Mouse (Mus musculus) cortical plate, adult 2 months (tissue): ENCODE data around the gene Celf2.

Source experiments
- CTCF ChIP-seq: fragments of 200-500 bp; IDR thresholded peaks from 2 replicates; pipeline ENCODE4 v1.5.1; 2011; ENCODE audit warnings: mild to moderate bottlenecking, control low read depth, low read length; ENCODE audit not compliant: insufficient read depth; ENCODE audit errors: extremely low read depth
- POLR2A ChIP-seq: fragments of 200-500 bp; IDR thresholded peaks from 2 replicates; pipeline ENCODE4 v1.6.1; 2011; ENCODE audit warnings: mild to moderate bottlenecking, low read length, control low read depth; ENCODE audit not compliant: insufficient read depth; ENCODE audit errors: extremely low read depth

DNA sequence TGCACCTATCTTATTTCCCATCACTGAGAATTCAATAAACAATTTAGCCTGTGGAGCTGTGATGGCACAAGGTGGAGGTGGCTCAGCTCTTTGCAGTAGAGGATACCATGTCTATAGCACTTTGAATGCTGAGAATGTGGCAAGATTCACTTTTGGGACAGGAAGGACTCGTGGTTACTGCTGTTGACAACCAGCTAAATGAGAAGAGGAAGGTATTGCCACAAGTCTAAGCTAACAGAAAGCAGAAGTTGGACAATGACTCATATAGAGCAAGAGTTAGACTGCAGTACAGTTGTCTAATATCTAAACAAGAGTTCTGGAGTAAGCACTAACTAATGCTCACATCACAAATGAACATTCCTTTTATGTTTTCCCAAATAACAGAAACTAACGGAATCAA lies 785.8 kb downstream of the Celf2 start:
- TF ChIP-seq POLR2A: no peak
- TF ChIP-seq CTCF: no peak
